Mouse (Mus musculus): ENCODE measurements around the gene Rbms2. TPM values are rescaled to one million over a fixed set of nuclear protein-coding genes. Genes with fewer than 3 reads are reported as not detected.

Rbms2 gene
- total and polyA plus RNA-seq, 3 experiments = 91.9 to 98.4 (median 94.7) TPM

GRCm38 (mm10) chr10:128142165-128142564, 37.9 kb downstream of the Rbms2 start:
- H3K36me3 ChIP-seq (ENCODE audit: control insufficient read depth, insufficient read depth, low read length) = no peaks in the 10 kb centered on the region
- WGBS = 47% methylated on average over 2 of the region's 2 CpGs
- no peak for DNase-seq

GRCm38 (mm10) chr10:128140236-128140952, 39.7 kb downstream of the Rbms2 start:
- Histone ChIP-seq H3K4me3 (no peak overlapping the region), H3K27me3 (ENCODE audit: control insufficient read depth, insufficient read depth, low read length) (no peaks in the 10 kb centered on the region), H3K9ac (ENCODE audit: low read depth, low read length) (no peak overlapping the region), H3K79me2 (replicated peaks; ENCODE audit: control insufficient read depth, insufficient read depth, low read length) (no peaks in the 10 kb centered on the region), H3K36me3 (ENCODE audit: control insufficient read depth, insufficient read depth, low read length) (no peaks in the 10 kb centered on the region), H3K27ac (no peak overlapping the region), H3K4me1 (ENCODE audit: control insufficient read depth, insufficient read depth, low read length) (no peaks in the 10 kb centered on the region)
- DNase-seq = no peak
- peak; percentile 92 for TF ChIP-seq CTCF (IDR thresholded peaks at IDR 0.05)
- no peak for TF ChIP-seq POLR2A (IDR thresholded peaks at IDR 0.05; ENCODE audit: insufficient read depth, low read depth, low read length)
- intact Hi-C loops (cut with DNase I) = loop anchor here (1.0 kb wide), 1 partner anchor 46 kb away; no protein-coding TSS in a partner anchor
- WGBS = 72% methylated on average over 12 of the region's 12 CpGs

More at GRCm38 (mm10) chr10:128142165-128142564, 37.9 kb downstream of the Rbms2 start:
- TF ChIP-seq CTCF (IDR thresholded peaks at IDR 0.05) (peak; percentile 60), EP300 (IDR thresholded peaks at IDR 0.05; ENCODE audit: insufficient read depth, low read depth, low read length) (no peak), POLR2A (IDR thresholded peaks at IDR 0.05; ENCODE audit: insufficient read depth, low read depth, low read length) (no peak)
- Histone ChIP-seq H3K27me3 (ENCODE audit: control insufficient read depth, insufficient read depth, low read length) (no peaks in the 10 kb centered on the region), H3K9ac (ENCODE audit: low read depth, low read length) (no peak overlapping the region), H3K79me2 (replicated peaks; ENCODE audit: control insufficient read depth, insufficient read depth, low read length) (no peaks in the 10 kb centered on the region), H3K4me1 (ENCODE audit: control insufficient read depth, insufficient read depth, low read length) (no peaks in the 10 kb centered on the region), H3K27ac (no peak overlapping the region), H3K4me3 (no peak overlapping the region)
- intact Hi-C loops (cut with DNase I) = no loop called here

GRCm38 (mm10) chr10:128135374-128135773, 44.7 kb downstream of the Rbms2 start:
- Histone ChIP-seq H3K79me2 (replicated peaks; ENCODE audit: control insufficient read depth, insufficient read depth, low read length) (no peaks in the 10 kb centered on the region), H3K36me3 (ENCODE audit: control insufficient read depth, insufficient read depth, low read length) (no peaks in the 10 kb centered on the region), H3K4me1 (ENCODE audit: control insufficient read depth, insufficient read depth, low read length) (peaks cover 2% of the 10 kb centered on the region; the same call in 1 of the 2 replicates), H3K4me3 (no peak overlapping the region), H3K9ac (ENCODE audit: low read depth, low read length) (no peak overlapping the region), H3K27ac (no peak overlapping the region), H3K27me3 (ENCODE audit: control insufficient read depth, insufficient read depth, low read length) (no peaks in the 10 kb centered on the region)
- intact Hi-C loops (cut with DNase I) = loop anchor here (10.0 kb wide), 1 partner anchor 149 kb away; no protein-coding TSS in a partner anchor
- 82% methylated on average over 6 of the region's 6 CpGs for WGBS
- no peak for DNase-seq
- TF ChIP-seq CTCF (IDR thresholded peaks at IDR 0.05) (no peak), EP300 (IDR thresholded peaks at IDR 0.05; ENCODE audit: insufficient read depth, low read depth, low read length) (no peak), POLR2A (IDR thresholded peaks at IDR 0.05; ENCODE audit: insufficient read depth, low read depth, low read length) (no peak)

- no peaks in the 10 kb centered on the region for H3K36me3 ChIP-seq (ENCODE audit: control insufficient read depth, insufficient read depth, low read length)
- H3K4me1 ChIP-seq (ENCODE audit: control insufficient read depth, insufficient read depth, low read length) = peaks cover 2% of the 10 kb centered on the region; the same call in 1 of the 2 replicates
- 69% methylated on average over 13 of the region's 13 CpGs for WGBS
- H3K79me2 ChIP-seq (replicated peaks; ENCODE audit: control insufficient read depth, insufficient read depth, low read length) = no peaks in the 10 kb centered on the region
- TF ChIP-seq CTCF (IDR thresholded peaks at IDR 0.05) (no peak), EP300 (IDR thresholded peaks at IDR 0.05; ENCODE audit: insufficient read depth, low read depth, low read length) (no peak), POLR2A (IDR thresholded peaks at IDR 0.05; ENCODE audit: insufficient read depth, low read depth, low read length) (no peak)
- no peak overlapping the region for H3K9ac ChIP-seq (ENCODE audit: low read depth, low read length)
- H3K27ac ChIP-seq = no peak overlapping the region
- intact Hi-C loops (cut with DNase I) = loop anchor here (10.0 kb wide), 1 partner anchor 151 kb away; no protein-coding TSS in a partner anchor
- no peak overlapping the region for H3K4me3 ChIP-seq
- DNase-seq = no peak
- no peaks in the 10 kb centered on the region for H3K27me3 ChIP-seq (ENCODE audit: control insufficient read depth, insufficient read depth, low read length)
These were observed 46.3 kb downstream of the Rbms2 start for GRCm38 (mm10) chr10:128133650-128134332.

- Histone ChIP-seq H3K27ac (no peak overlapping the region), H3K36me3 (ENCODE audit: control insufficient read depth, insufficient read depth, low read length) (no peaks in the 10 kb centered on the region), H3K27me3 (ENCODE audit: control insufficient read depth, insufficient read depth, low read length) (no peaks in the 10 kb centered on the region), H3K4me3 (no peak overlapping the region), H3K4me1 (ENCODE audit: control insufficient read depth, insufficient read depth, low read length) (peaks cover 3% of the 10 kb centered on the region), H3K9ac (ENCODE audit: low read depth, low read length) (no peak overlapping the region), H3K79me2 (replicated peaks; ENCODE audit: control insufficient read depth, insufficient read depth, low read length) (no peaks in the 10 kb centered on the region)
- DNase-seq = no peak
- intact Hi-C loops (cut with DNase I) = loop anchor here (10.0 kb wide), 1 partner anchor 153 kb away; no protein-coding TSS in a partner anchor
- TF ChIP-seq EP300 (IDR thresholded peaks at IDR 0.05; ENCODE audit: insufficient read depth, low read depth, low read length) (no peak), CTCF (IDR thresholded peaks at IDR 0.05) (no peak), POLR2A (IDR thresholded peaks at IDR 0.05; ENCODE audit: insufficient read depth, low read depth, low read length) (no peak)
These were observed 48.3 kb downstream of the Rbms2 start for GRCm38 (mm10) chr10:128131812-128132211.

- intact Hi-C loops (cut with DNase I) = loop anchor here (10.0 kb wide), 1 partner anchor 154 kb away; no protein-coding TSS in a partner anchor
- H3K27me3 ChIP-seq (ENCODE audit: control insufficient read depth, insufficient read depth, low read length) = no peaks in the 10 kb centered on the region
- 62% methylated on average over 3 of the region's 3 CpGs for WGBS
- H3K4me3 ChIP-seq = no peak overlapping the region
- H3K4me1 ChIP-seq (ENCODE audit: control insufficient read depth, insufficient read depth, low read length) = peaks cover 3% of the 10 kb centered on the region
- TF ChIP-seq EP300 (IDR thresholded peaks at IDR 0.05; ENCODE audit: insufficient read depth, low read depth, low read length) = 0 out of 2 replicates have a peak, but pooled peaks have one; percentile 12
- TF ChIP-seq POLR2A (IDR thresholded peaks at IDR 0.05; ENCODE audit: insufficient read depth, low read depth, low read length) = no peak
- H3K36me3 ChIP-seq (ENCODE audit: control insufficient read depth, insufficient read depth, low read length) = no peaks in the 10 kb centered on the region
- H3K9ac ChIP-seq (ENCODE audit: low read depth, low read length) = no peak overlapping the region
- no peak overlapping the region for H3K27ac ChIP-seq
- DNase-seq = no peak
- no peaks in the 10 kb centered on the region for H3K79me2 ChIP-seq (replicated peaks; ENCODE audit: control insufficient read depth, insufficient read depth, low read length)
These were observed 48.8 kb downstream of the Rbms2 start for GRCm38 (mm10) chr10:128131297-128131696.
